Mouse (Mus musculus) frontal cortex, postnatal 14 days (tissue): ENCODE data around the gene Tfap2d.

ENCODE experiments used
- DNase-seq, 2 experiments: peaks; one replicate each; pipeline ENCODE4 v3.0.0; 2022; ENCODE audit warnings: low spot score in 2 of 2

Tfap2d gene

DNA sequence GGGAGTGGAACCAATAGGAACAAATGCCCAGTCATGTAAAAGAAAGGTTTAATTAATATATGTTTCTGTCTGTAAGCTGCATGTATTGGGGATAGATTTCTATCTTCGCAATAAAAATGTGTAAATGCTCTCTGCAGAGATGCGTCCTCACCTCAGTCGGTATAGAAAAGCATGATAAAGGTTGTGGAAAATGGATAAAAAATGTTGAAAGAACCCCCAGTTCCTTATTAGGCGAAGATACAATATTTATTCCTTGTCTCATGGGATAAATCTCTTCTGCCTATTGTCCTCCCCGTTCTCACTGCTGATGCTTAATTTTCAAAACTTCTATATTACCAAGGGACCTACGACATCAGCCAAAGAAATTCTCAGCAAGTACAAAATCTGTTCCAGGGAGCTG, at the start of gene Tfap2d:
TSS of gene Tfap2d (plus strand) at position 392 of the 400 bp plus-strand sequence.
- DNase-seq = no peak

GRCm38 (mm10) chr1:19056300-19056699, 46.5 kb upstream of the Tfap2d start:
- no peak for DNase-seq

- DNase-seq = no peak
These were observed 46.0 kb upstream of the Tfap2d start for GRCm38 (mm10) chr1:19056861-19057260.

DNA sequence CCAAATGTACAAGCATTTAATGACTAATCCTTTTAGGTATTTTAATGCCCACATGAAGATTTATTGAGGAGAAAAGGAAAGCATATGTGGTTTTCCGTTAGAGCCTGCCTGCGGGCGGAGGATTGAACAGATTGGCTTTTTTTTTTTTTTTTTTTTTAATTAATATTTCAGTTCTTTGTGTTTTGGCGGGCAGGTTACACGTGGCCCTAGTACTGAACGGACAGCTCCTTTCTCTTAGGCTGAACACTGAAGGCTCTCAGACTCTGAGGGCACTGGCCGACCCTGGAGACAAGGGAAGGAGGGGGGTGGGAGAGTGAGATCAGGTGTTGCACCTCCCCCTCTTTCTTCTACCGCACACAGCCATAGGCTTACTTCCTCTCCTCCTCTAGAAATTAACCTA, 14.7 kb upstream of the Tfap2d start:
- no peak for DNase-seq

- DNase-seq = no peak
These were observed 5.9 kb upstream of the Tfap2d start for GRCm38 (mm10) chr1:19096921-19097320.

GRCm38 (mm10) chr1:19103316-19103715, 494 bp downstream of the Tfap2d start:
- no peak for DNase-seq

DNA sequence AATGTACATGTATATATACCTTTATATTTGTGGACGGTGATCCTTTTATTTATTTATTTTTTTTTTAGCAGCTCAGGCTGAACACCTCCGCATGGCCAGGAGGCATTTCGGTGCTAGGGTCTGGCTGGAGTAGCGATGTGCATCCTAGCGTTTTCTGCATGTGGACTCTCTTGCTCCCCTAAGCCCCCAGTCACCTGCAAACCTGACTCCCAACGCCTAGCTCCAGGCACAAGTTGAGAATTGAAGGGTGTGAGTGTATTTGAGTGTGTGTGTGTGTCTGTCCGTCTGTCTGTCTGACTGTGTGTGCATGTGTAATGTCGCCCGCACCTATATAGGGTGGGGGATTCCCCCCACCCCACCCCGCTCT, 937 bp downstream of the Tfap2d start:
- DNase-seq = no peak

DNA sequence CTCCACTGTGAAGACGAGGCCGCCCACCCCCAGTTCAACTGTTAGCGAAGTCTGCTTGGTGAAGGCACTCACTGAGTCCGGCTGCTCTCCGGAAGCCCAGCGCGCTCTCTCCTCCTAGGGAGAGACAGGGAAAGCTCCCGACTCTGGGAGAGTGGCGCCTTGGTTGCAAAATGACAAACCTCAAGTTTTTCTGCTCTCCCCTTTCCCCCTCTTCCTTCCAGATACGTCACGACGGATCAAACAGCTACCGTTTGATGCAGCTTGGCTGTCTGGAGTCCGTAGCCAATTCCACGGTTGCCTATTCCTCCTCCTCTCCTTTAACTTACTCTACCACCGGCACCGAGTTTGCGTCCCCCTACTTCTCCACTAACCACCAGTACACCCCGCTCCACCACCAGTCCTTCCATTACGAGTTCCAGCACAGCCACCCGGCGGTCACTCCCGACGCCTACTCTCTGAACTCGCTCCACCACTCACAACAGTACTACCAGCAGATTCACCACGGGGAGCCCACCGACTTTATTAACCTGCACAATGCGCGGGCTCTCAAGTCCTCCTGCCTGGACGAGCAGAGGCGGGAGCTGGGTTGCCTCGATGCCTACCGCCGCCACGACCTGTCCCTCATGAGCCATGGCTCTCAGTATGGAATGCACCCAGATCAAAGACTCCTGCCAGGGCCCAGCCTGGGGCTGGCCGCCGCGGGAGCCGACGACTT, 1.5 kb downstream of the Tfap2d start:
- no peak for DNase-seq

DNA sequence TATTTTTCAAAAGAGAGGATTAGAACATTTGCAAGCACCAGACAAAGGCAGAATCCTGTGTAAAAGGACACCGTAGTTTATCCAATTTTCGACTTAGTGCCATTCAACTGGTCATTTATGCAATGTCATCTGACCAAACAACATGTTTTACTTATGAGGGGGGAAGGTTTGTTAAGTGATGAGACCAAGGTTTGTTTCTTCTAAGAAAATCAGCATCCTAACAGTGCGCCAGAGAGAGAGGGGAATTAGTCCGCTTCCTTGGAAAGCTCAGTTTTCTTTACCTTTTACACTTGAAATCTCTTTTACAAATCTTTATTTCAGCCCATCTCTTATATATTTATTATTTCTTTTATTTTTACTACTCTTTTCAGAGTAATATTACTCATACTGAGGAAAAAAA, 3.6 kb downstream of the Tfap2d start:
- no peak for DNase-seq

DNA sequence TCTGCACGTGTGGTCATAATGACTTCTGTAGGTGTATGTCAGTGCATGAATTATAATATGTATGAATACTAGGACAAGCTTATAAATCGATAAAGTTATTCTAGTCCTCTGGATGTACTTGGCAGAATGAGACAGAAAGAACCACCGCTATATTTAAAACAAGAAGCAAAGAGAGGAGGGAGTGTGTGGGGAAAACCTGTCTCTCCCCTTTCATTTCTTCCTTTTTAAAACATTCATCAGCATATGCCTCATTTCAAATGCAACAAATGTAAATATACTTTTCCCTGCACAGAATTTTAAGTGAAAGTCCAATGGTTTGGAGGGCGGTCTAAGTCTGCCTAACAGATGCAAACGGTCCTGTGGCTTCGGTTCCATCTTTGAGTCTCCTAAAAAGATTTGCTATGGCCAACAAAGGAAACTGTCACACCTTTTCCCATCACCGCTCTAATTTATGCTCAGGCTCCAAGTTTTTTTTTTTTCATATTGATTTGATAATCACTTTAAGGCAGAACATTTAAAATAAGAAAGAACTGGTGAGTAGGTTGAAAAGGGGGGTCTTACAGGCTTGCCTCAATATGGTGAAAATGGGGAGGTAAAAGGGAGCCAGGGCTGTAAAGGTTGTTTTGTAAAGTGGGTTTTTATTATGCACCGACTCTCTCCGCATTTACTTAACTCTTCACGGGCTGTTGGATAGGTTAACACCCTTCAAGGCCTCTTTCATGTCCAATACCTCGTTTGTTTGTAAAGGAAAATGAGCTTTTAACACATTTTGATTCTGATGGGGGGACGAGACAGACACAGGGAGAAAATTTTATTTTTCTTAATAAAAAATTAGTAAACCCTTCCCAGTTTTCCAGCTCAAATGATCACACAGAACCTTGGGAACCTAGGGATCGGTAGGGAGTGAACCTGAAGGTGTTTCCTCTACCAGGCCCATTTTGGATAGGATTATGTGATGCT, 4.3 kb downstream of the Tfap2d start:
- DNase-seq = no peak

DNA sequence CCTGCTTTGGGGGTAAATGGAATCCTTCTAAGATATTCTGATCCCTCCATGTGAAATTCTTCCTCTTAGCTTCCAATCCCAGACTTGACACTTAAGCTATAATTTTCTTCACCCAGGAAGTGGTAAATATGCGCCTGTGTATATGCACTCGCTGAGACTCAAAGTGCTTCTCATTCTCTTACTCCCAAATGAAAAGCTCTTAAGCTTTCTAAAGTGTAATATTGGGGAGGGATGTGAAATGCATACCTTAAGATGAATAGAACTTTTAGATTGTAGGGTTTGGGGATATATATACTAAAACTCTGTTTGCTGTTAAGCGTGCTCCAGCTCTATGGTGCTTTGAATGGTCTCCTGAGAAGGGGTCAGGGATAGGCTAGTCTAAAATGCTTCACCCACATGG, 5.0 kb downstream of the Tfap2d start:
- DNase-seq = no peak

GRCm38 (mm10) chr1:19109711-19110110, 6.9 kb downstream of the Tfap2d start:
- no peak for DNase-seq

- no peak for DNase-seq
These were observed 7.4 kb downstream of the Tfap2d start for GRCm38 (mm10) chr1:19110211-19110610.

DNA sequence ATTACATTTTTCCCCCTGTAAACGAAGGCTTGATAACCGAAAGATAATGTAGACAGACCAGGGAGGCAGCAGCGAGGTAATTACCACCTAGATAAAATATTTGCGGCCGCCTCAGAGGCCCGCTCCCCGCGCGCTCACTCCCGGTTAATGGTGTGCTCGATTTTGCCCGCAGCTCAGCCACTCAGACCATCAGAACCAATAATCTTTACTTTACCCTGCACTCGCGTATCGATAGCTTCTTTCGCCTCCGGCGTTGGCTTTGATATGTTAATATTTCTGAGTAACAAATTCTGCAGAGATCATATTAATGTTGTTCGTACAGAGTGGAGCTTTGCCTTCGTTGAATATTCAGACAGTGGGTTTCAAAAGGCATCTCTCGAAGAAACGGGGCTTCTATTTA, 8.2 kb downstream of the Tfap2d start:
- no peak for DNase-seq

DNA sequence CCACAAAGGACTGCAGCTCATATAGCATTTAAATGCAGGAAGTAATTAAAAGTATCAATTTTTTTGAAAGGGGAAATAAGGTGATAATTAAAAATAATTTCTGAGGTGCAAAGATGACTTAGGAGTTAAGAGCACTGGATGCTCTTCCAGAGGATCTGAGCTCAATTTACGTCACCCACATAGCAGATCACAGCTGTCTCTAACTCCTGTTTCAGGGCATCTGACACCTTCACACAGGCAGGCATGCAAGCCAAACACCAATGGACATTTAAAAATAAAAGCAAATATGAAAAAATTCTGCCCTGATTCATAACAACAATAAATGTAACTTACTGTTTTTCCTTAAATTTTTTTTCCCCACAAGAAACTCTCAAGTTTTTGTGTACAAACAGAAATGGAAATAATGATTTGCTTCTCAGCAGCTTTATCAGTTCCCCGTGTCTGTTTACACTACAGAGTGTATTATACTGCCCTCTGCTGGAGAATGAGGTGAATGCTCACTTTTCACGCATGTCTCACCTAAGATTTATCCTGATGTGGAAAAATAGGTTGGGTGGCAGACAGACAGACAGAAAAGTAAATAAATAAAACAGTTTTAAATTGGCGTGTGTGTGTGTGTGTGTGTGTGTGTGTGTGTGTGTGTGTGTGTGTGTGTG, 76.0 kb downstream of the Tfap2d start:
- no peak for DNase-seq

GRCm38 (mm10) chr1:19205649-19206048, 102.8 kb downstream of the Tfap2d start:
- no peak for DNase-seq

GRCm38 (mm10) chr1:19206194-19206593, 103.4 kb downstream of the Tfap2d start:
- no peak for DNase-seq

- no peak for DNase-seq
These were observed 104.8 kb downstream of the Tfap2d start for GRCm38 (mm10) chr1:19207611-19208010.

DNA sequence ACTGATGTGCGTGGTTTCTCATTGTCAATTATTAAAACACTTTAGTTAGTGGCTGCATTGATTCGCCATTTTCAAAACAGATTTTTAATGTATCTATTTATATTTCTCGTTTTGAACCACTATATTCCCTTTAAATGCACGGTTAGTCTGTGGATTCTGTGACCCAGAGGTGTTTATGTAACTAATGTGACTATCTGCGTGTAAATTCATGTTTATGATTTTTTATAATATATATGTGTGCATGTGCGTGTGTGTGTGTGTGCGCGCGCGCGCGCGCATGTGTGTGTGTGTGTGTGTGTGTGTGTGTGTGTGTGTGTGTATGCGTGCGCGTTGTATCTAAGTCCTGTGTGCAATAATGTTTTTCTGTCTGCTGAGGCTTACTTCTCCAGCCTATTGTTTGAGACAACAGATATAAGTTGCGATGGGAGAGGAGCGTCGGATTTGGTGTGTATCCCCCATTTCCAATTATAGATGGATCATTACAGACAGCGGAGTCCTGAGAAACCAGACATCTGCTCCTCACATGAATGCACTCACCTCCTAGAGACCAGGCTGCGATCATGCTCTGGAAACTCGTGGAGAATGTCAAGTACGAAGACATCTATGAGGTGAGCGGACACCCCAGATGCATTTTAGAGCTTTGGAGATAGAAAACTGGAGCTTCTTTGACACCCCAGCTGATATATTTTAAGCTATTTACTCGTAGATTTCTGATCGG, 106.0 kb downstream of the Tfap2d start, which contains the start of gene Tfap2b:
TSS of gene Tfap2b (plus strand) at position 274 of the 718 bp plus-strand sequence.
- no peak for DNase-seq

DNA sequence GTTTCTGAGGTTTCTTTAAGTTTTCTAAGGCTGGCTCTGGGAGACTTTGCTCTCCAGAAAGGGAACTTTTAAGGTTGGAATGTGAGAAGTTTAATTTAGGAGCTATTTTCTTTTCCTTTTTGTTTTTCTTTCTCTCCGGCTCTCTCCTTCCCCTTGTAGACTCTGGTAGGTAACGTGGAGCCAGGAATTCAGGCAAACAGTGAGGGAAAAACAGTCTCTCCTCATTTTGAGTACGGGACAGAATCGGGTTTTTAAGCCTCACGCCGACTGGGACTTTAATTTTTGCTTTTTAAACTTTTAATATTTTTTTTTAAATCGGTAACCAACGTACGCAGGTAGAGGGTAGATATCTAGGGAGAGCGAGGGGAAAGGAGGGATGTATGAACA, 106.5 kb downstream of the Tfap2d start:
- no peak for DNase-seq

- no peak for DNase-seq
These were observed 107.0 kb downstream of the Tfap2d start for GRCm38 (mm10) chr1:19209776-19210175.
